11 mouse cellular contexts compared by ENCODE assay signal in genomic region chr15:79051461-79052360, GRCm38 (mm10). TPM values are rescaled to one million over a fixed set of nuclear protein-coding genes. Genes with fewer than 3 reads are reported as not detected.
DNase-seq lines count a peak whose midpoint lies in the region; ATAC-seq and TF ChIP-seq lines count a peak whose summit lies in the region.
"Had no signal": no experiment of that assay in that cellular context is flagged by ENCODE, and none has a peak within 500 bp of the region (broad histone marks: within the 10 kb centered on the region; RNA-seq: fewer than 3 reads in every experiment).

No protein-coding gene starts in this region.

- POLR2A ChIA-PET in Patski (lab: Charles Lee) = interaction anchor here (2.3 kb wide), 1 partner anchor 9 kb away, joined by 5 read pairs; no protein-coding TSS in a partner anchor

- CTCF ChIA-PET in Patski (lab: Charles Lee) = interaction anchor here (1.1 to 7.3 kb wide), 4 partner anchors 11 to 20 kb away, joined by 4 to 43 read pairs (median 8); partner anchors contain the start of gene Ankrd54

- 62% methylated on average over 13 of the region's 13 CpGs for WGBS in kidney, embryonic 16.5 days
- WGBS in lung, embryonic 14.5 days = 64% methylated on average over 13 of the region's 13 CpGs
- 81% methylated on average over 13 of the region's 13 CpGs for WGBS in midbrain, embryonic 15.5 days

- DNase-seq in 416B (ENCODE audit: low read depth) (peak; percentile 92), Patski (ENCODE audit: low read depth, low spot score) (peak; percentile 97), adipocyte (ENCODE audit: low spot score) (no peak)
- DNase-seq in lung, embryonic 14.5 days = peak; percentile 49
- no peak for DNase-seq in left cerebral cortex, adult 11 months (ENCODE audit: low spot score)
- no peak for DNase-seq in layer of hippocampus, adult 9-10 months (ENCODE audit: low spot score)
- DNase-seq: cerebellum, postnatal 14 days had no signal

- in situ Hi-C loops in Patski (cut with MboI; ENCODE audit: low pct_unique_long_range_greater_than_20kb) = no loop called here

- peak; percentile 85 for ATAC-seq in Patski
- ATAC-seq in kidney, embryonic 16.5 days (ENCODE audit: low FRiP score, low TSS enrichment) = peak; percentile 83
- ATAC-seq in lung, embryonic 14.5 days (ENCODE audit: insufficient read depth) = peak; percentile 43; the same call in 1 of the 2 replicates
- ATAC-seq in midbrain, embryonic 15.5 days (replicated peaks) = no peak
- ATAC-seq: hindbrain, embryonic 16.5 days had no signal

- H3K9ac ChIP-seq in kidney, embryonic 16.5 days (replicated peaks; ENCODE audit: low read length) = 0 out of 2 replicates have a peak overlapping the region, but pooled peaks have one; percentile 45
- no peak overlapping the region; the same call in 1 of the 2 replicates for H3K9ac ChIP-seq in lung, embryonic 14.5 days
- no peak overlapping the region for H3K9ac ChIP-seq in midbrain, embryonic 15.5 days
- H3K9ac ChIP-seq: midbrain, embryonic 12.5 days had no signal

- no peak overlapping the region for H3K4me3 ChIP-seq in kidney, embryonic 16.5 days (ENCODE audit: low read length)
- no peak overlapping the region for H3K4me3 ChIP-seq in lung, embryonic 14.5 days (ENCODE audit: low read depth, low read length)
- H3K4me3 ChIP-seq in midbrain, embryonic 15.5 days = no peak overlapping the region
- H3K4me3 ChIP-seq: midbrain, embryonic 12.5 days had no signal

- H3K9me3 ChIP-seq in kidney, embryonic 16.5 days (ENCODE audit: low read length) = no peaks in the 10 kb centered on the region
- no peaks in the 10 kb centered on the region for H3K9me3 ChIP-seq in lung, embryonic 14.5 days (ENCODE audit: low read depth, low read length)
- H3K9me3 ChIP-seq in midbrain, embryonic 15.5 days = no peaks in the 10 kb centered on the region
- H3K9me3 ChIP-seq: midbrain, embryonic 12.5 days had no signal

- H3K4me1 ChIP-seq in kidney, embryonic 16.5 days (ENCODE audit: insufficient read depth, low read length) = peaks cover 12% of the 10 kb centered on the region
- H3K4me1 ChIP-seq in lung, embryonic 14.5 days (ENCODE audit: insufficient read depth) = no peaks in the 10 kb centered on the region
- H3K4me1 ChIP-seq in midbrain, embryonic 15.5 days = no peaks in the 10 kb centered on the region

- no peak for TF ChIP-seq CTCF in Patski (IDR thresholded peaks at IDR 0.05)
- TF ChIP-seq CTCF in lung, embryonic 14.5 days (IDR thresholded peaks at IDR 0.05; ENCODE audit: low read depth) = no peak

- peaks cover 38% of the 10 kb centered on the region for H3K36me3 ChIP-seq in kidney, embryonic 16.5 days (ENCODE audit: insufficient read depth, low read length)
- peaks cover 38% of the 10 kb centered on the region for H3K36me3 ChIP-seq in lung, embryonic 14.5 days (ENCODE audit: insufficient read depth)
- H3K36me3 ChIP-seq in midbrain, embryonic 15.5 days (replicated peaks) = peaks cover 27% of the 10 kb centered on the region

- no peak overlapping the region; the same call in 1 of the 2 replicates for H3K4me2 ChIP-seq in kidney, embryonic 16.5 days (replicated peaks; ENCODE audit: low read depth, low read length)
- no peak overlapping the region for H3K4me2 ChIP-seq in lung, embryonic 14.5 days
- H3K4me2 ChIP-seq in midbrain, embryonic 15.5 days = no peak overlapping the region
- H3K4me2 ChIP-seq: midbrain, embryonic 12.5 days had no signal

- H3K27me3 ChIP-seq in Patski = no peaks in the 10 kb centered on the region
- no peaks in the 10 kb centered on the region for H3K27me3 ChIP-seq in kidney, embryonic 16.5 days (ENCODE audit: insufficient read depth, low read length)
- H3K27me3 ChIP-seq in lung, embryonic 14.5 days (ENCODE audit: insufficient read depth, low read length) = no peaks in the 10 kb centered on the region
- no peaks in the 10 kb centered on the region for H3K27me3 ChIP-seq in midbrain, embryonic 15.5 days (replicated peaks)
- H3K27me3 ChIP-seq: midbrain, embryonic 12.5 days had no signal

- H3K27ac ChIP-seq in kidney, embryonic 16.5 days (ENCODE audit: low read length) = peak overlapping the region; percentile 92
- peak overlapping the region; percentile 72 for H3K27ac ChIP-seq in lung, embryonic 14.5 days (ENCODE audit: low read depth)
- H3K27ac ChIP-seq in midbrain, embryonic 15.5 days = no peak overlapping the region
- H3K27ac ChIP-seq: midbrain, embryonic 12.5 days had no signal

RNA-seq across cellular contexts. Expression of gene Galr3, which starts 10.0 kb away (rescaled TPM):
- 0.12 TPM for polyA plus RNA-seq in Patski (2021)
- not detected in 2 replicates for polyA plus RNA-seq in kidney, embryonic 16.5 days (2015; fragmentation: Nextera tagmentation; extraction: Ambion mirVana)
- not detected in 2 replicates for polyA plus RNA-seq in lung, embryonic 14.5 days (2014; fragmentation: Nextera tagmentation; extraction: Ambion mirVana)
- not detected in 2 replicates for polyA plus RNA-seq in midbrain, embryonic 15.5 days (2015; fragmentation: Nextera tagmentation; extraction: Ambion mirVana)
- polyA plus RNA-seq: midbrain, embryonic 12.5 days had no signal

RNA-seq across cellular contexts. Expression of gene Ankrd54, which starts 11.0 kb away (rescaled TPM):
- 40.0 TPM for polyA plus RNA-seq in Patski (2021)
- 51.7 and 52.5 TPM in 2 replicates for polyA plus RNA-seq in kidney, embryonic 16.5 days (2015; fragmentation: Nextera tagmentation; extraction: Ambion mirVana)
- 54.4 and 55.4 TPM in 2 replicates for polyA plus RNA-seq in lung, embryonic 14.5 days (2014; fragmentation: Nextera tagmentation; extraction: Ambion mirVana)
- polyA plus RNA-seq in midbrain, embryonic 15.5 days (2015; fragmentation: Nextera tagmentation; extraction: Ambion mirVana) = 61.0 and 64.3 TPM in 2 replicates

RNA-seq across cellular contexts. Expression of gene Eif3l, which starts 23.3 kb away (rescaled TPM):
- 220 TPM for polyA plus RNA-seq in Patski (2021)
- polyA plus RNA-seq in kidney, embryonic 16.5 days (2015; fragmentation: Nextera tagmentation; extraction: Ambion mirVana) = 254 and 260 TPM in 2 replicates
- 243 and 249 TPM in 2 replicates for polyA plus RNA-seq in lung, embryonic 14.5 days (2014; fragmentation: Nextera tagmentation; extraction: Ambion mirVana)
- 165 and 167 TPM in 2 replicates for polyA plus RNA-seq in midbrain, embryonic 15.5 days (2015; fragmentation: Nextera tagmentation; extraction: Ambion mirVana)

RNA-seq across cellular contexts. Expression of gene H1f0, which starts 23.5 kb away (rescaled TPM):
- 95.5 TPM for polyA plus RNA-seq in Patski (2021)
- polyA plus RNA-seq in kidney, embryonic 16.5 days (2015; fragmentation: Nextera tagmentation; extraction: Ambion mirVana) = 521 and 528 TPM in 2 replicates
- 201 and 209 TPM in 2 replicates for polyA plus RNA-seq in lung, embryonic 14.5 days (2014; fragmentation: Nextera tagmentation; extraction: Ambion mirVana)
- 183 and 198 TPM in 2 replicates for polyA plus RNA-seq in midbrain, embryonic 15.5 days (2015; fragmentation: Nextera tagmentation; extraction: Ambion mirVana)

RNA-seq across cellular contexts. Expression of gene Micall1, which starts 57.0 kb away (rescaled TPM):
- 43.0 TPM for polyA plus RNA-seq in Patski (2021)
- polyA plus RNA-seq in kidney, embryonic 16.5 days (2015; fragmentation: Nextera tagmentation; extraction: Ambion mirVana) = 8.5 and 8.9 TPM in 2 replicates
- polyA plus RNA-seq in lung, embryonic 14.5 days (2014; fragmentation: Nextera tagmentation; extraction: Ambion mirVana) = 7.5 and 9.0 TPM in 2 replicates
- polyA plus RNA-seq in midbrain, embryonic 15.5 days (2015; fragmentation: Nextera tagmentation; extraction: Ambion mirVana) = 13.9 and 15.8 TPM in 2 replicates

Comparison
In these comparisons a context has a peak if more than half of its experiments do, and no peak if none do; other contexts are left out.
1. DNase-seq: peak in 416B (single experiment), Patski (single experiment) and lung, embryonic 14.5 days (single experiment); none in left cerebral cortex, adult 11 months (single experiment), adipocyte (single experiment) and layer of hippocampus, adult 9-10 months (single experiment).